Mouse (Mus musculus) heart, embryonic 10.5 days (tissue): Measurements from ENCODE around the gene Hint1. TPM values are rescaled to one million over a fixed set of nuclear protein-coding genes. Genes with fewer than 3 reads are reported as not detected.

ENCODE experiments used
- polyA plus RNA-seq: library from polyadenylated mRNA; unstranded; fragments of >200 nt; fragmentation: Nextera tagmentation; extraction: Ambion mirVana; gene quantifications from 2 replicates; pipeline ENCODE4 v1.2.1, GENCODE M21; 2016

Gene Hint1
- polyA plus RNA-seq, 1 experiment from 2014 or later, result 602 TPM

Other genes starting within 250 kb of the Hint1 start
- 77.6 and 84.8 TPM in 2 replicates for gene Cdc42se2, start 78.7 kb upstream of the Hint1 start, polyA plus RNA-seq
- 11.8 and 17.9 TPM in 2 replicates for gene Lyrm7, start 5.5 kb upstream of the Hint1 start, polyA plus RNA-seq
- gene Gpx3, start 36.1 kb downstream of the Hint1 start, polyA plus RNA-seq, result 1,153 and 1,643 TPM in 2 replicates
- gene Tnip1, start 96.5 kb downstream of the Hint1 start, polyA plus RNA-seq, result 22.7 and 23.7 TPM in 2 replicates
- 255 and 342 TPM in 2 replicates for gene Anxa6, start 167.1 kb downstream of the Hint1 start, polyA plus RNA-seq
- 10.4 and 17.5 TPM in 2 replicates for gene Ccdc69, start 211.7 kb downstream of the Hint1 start, polyA plus RNA-seq
- 33.5 and 52.0 TPM in 2 replicates for gene Gm2a, start 231.7 kb downstream of the Hint1 start, polyA plus RNA-seq